Mouse (Mus musculus) embryonic fibroblast, embryonic 13.5 days (primary cell): ENCODE results near the gene Ofcc1.

ENCODE experiments used
- CTCF ChIP-seq: IDR thresholded peaks from 2 replicates; pipeline ENCODE4 v1.5.1; 2011; ENCODE audit warnings: mild to moderate bottlenecking, control low read depth, low read length, moderate library complexity, borderline replicate concordance; ENCODE audit not compliant: insufficient read depth
- POLR2A ChIP-seq: IDR thresholded peaks from 2 replicates; pipeline ENCODE4 v1.6.1; 2011; ENCODE audit warnings: low read depth, mild to moderate bottlenecking, control low read depth, low read length, moderate library complexity

- TF ChIP-seq CTCF (no peak), POLR2A (no peak)
Observed at GRCm38 (mm10) chr13:40167871-40168270, 193.4 kb downstream of the Ofcc1 start.
